Mouse (Mus musculus) cortical plate, adult 2 months (tissue): ENCODE measurements around the gene Peli1. TPM values are rescaled to one million over a fixed set of nuclear protein-coding genes. Genes with fewer than 3 reads are reported as not detected.
"Not testable (repeated sequence)": the region's sequence is repeated elsewhere in the genome, so short reads cannot be mapped to it uniquely, and the experiment has no call there.

Experiments
- H3K27ac ChIP-seq: fragments of 200-500 bp; 2 replicates; pipeline ENCODE4 v1.5.1; 2012; ENCODE audit warnings: low read length, control low read depth, inconsistent platforms; ENCODE audit not compliant: insufficient read depth
- H3K4me1 ChIP-seq: fragments of 200-500 bp; 2 replicates; pipeline ENCODE4 v1.6.1; 2011; ENCODE audit warnings: low read length; ENCODE audit not compliant: control insufficient read depth, insufficient read depth
- H3K4me3 ChIP-seq: fragments of 200-500 bp; 2 replicates; pipeline ENCODE4 v1.5.1; 2011; ENCODE audit warnings: mild to moderate bottlenecking, low read length, control low read depth; ENCODE audit not compliant: insufficient read depth
- CTCF ChIP-seq: fragments of 200-500 bp; IDR thresholded peaks from 2 replicates; pipeline ENCODE4 v1.5.1; 2011; ENCODE audit warnings: mild to moderate bottlenecking, control low read depth, low read length; ENCODE audit not compliant: insufficient read depth; ENCODE audit errors: extremely low read depth
- POLR2A ChIP-seq: fragments of 200-500 bp; IDR thresholded peaks from 2 replicates; pipeline ENCODE4 v1.6.1; 2011; ENCODE audit warnings: mild to moderate bottlenecking, low read length, control low read depth; ENCODE audit not compliant: insufficient read depth; ENCODE audit errors: extremely low read depth
- polyA plus RNA-seq: library from polyadenylated mRNA; depleted of rRNA; stranded (reverse); fragments of >200 nt; gene quantifications from 2 replicates; pipeline ENCODE4 v1.2.3, GENCODE M21; 2012

Peli1 gene
- polyA plus RNA-seq, 1 experiment = 27.6 TPM

- Histone ChIP-seq H3K4me1 (peaks cover 6% of the 10 kb centered on the region), H3K4me3 (no peak overlapping the region), H3K27ac (no peak overlapping the region)
- TF ChIP-seq POLR2A (no peak), CTCF (no peak)
Measured at GRCm38 (mm10) chr11:21166495-21167096, 75.5 kb downstream of the Peli1 start.

DNA sequence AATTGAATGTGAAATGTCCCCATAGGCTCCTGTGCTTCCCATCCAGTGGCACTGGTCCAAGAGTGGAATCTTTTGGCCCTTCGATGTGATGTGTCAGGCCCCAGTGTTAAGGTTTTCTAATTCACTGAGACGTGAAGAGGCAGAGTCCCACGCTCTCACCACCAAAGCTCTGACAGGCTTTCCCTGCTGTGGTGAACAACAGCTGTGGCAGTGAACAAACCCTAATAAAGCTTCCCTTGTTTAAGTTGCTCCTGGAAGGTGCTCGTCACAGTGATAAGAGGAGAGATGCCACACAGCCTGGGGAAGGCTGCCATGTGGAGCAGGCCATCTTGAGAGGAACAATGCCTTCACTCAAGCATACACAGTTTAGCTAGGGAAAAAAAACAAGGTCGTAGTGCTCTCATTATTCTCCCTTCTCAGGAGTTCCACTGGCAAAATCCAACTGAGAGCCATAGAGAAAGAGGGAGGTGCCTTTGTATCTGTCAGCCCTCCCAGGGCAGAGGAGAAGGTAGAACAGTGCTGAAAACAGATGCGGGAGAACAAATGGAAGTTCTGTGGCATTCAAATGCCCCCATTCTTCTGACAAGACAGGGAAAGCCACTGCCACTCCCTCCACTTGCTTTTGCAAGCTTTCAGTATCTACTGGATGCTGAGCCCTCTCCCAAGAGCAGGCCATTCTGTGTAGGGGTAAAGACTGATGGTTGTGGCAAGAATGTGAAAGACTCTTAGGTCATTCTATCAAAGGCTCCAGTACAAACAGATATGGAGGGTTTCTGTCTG, 77.9 kb downstream of the Peli1 start:
- Histone ChIP-seq H3K4me3 (no peak overlapping the region), H3K27ac (no peak overlapping the region), H3K4me1 (no peaks in the 10 kb centered on the region)
- TF ChIP-seq CTCF = no peak
- no peak for TF ChIP-seq POLR2A

DNA sequence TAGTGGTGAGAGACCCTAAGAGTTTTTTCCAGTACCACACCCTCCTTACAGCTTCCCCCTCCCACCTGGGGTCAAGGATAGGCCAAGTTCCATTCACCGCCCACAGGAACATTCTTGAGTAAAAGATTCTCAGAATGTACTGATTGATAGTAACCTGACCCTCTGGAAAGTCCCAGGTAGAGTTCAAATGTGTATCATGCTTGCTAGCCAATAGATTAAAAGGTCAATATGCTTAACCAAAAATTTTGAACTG, 78.4 kb downstream of the Peli1 start:
- not testable (repeated sequence) for H3K27ac ChIP-seq, H3K4me1 ChIP-seq, H3K4me3 ChIP-seq

- H3K4me3 ChIP-seq = no peak overlapping the region
- no peak overlapping the region for H3K27ac ChIP-seq
- no peaks in the 10 kb centered on the region for H3K4me1 ChIP-seq
- TF ChIP-seq CTCF = no peak
- no peak for TF ChIP-seq POLR2A
Measured at GRCm38 (mm10) chr11:21172281-21172680, 81.2 kb downstream of the Peli1 start.

DNA sequence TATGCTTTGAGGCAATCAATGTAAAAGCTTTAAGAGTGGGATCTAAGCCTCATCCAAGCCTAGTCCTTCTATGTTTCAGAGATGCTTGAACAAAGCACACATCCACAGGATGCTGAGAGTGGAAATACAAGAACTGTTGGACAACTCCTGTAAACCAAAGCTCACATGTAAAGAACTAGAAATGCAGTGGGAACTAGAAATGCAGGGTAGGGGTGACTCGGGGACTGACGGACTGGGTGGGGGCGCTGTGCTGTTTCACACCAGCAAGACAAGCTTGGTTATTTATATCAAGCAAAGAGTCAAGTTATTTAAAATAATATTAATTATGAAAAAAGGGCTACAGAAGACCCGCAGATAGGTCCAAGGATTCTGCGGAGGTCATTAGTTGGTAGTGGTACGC, 82.8 kb downstream of the Peli1 start:
- Histone ChIP-seq H3K4me1 (no peaks in the 10 kb centered on the region; the same call in 1 of the 2 replicates), H3K4me3 (no peak overlapping the region), H3K27ac (no peak overlapping the region)
- TF ChIP-seq POLR2A = no peak
- no peak for TF ChIP-seq CTCF

- no peak overlapping the region for H3K27ac ChIP-seq
- H3K4me3 ChIP-seq = no peak overlapping the region
- H3K4me1 ChIP-seq = no peaks in the 10 kb centered on the region; the same call in 1 of the 2 replicates
- no peak for TF ChIP-seq CTCF
- no peak for TF ChIP-seq POLR2A
Measured at GRCm38 (mm10) chr11:21174396-21174795, 83.3 kb downstream of the Peli1 start.

GRCm38 (mm10) chr11:21175063-21175462, 84.0 kb downstream of the Peli1 start:
- no peak overlapping the region for H3K4me3 ChIP-seq
- H3K27ac ChIP-seq = no peak overlapping the region
- H3K4me1 ChIP-seq = no peaks in the 10 kb centered on the region; the same call in 1 of the 2 replicates
- TF ChIP-seq CTCF (no peak), POLR2A (no peak)

- Histone ChIP-seq H3K27ac (no peak overlapping the region), H3K4me3 (no peak overlapping the region), H3K4me1 (no peaks in the 10 kb centered on the region; the same call in 1 of the 2 replicates)
- TF ChIP-seq CTCF = no peak
Measured at GRCm38 (mm10) chr11:21176491-21176890, 85.4 kb downstream of the Peli1 start.

- TF ChIP-seq CTCF (peak; percentile 78), POLR2A (no peak)
- Histone ChIP-seq H3K4me1 (no peaks in the 10 kb centered on the region; the same call in 1 of the 2 replicates), H3K4me3 (no peak overlapping the region), H3K27ac (no peak overlapping the region)
Measured at GRCm38 (mm10) chr11:21178343-21178742, 87.3 kb downstream of the Peli1 start.

DNA sequence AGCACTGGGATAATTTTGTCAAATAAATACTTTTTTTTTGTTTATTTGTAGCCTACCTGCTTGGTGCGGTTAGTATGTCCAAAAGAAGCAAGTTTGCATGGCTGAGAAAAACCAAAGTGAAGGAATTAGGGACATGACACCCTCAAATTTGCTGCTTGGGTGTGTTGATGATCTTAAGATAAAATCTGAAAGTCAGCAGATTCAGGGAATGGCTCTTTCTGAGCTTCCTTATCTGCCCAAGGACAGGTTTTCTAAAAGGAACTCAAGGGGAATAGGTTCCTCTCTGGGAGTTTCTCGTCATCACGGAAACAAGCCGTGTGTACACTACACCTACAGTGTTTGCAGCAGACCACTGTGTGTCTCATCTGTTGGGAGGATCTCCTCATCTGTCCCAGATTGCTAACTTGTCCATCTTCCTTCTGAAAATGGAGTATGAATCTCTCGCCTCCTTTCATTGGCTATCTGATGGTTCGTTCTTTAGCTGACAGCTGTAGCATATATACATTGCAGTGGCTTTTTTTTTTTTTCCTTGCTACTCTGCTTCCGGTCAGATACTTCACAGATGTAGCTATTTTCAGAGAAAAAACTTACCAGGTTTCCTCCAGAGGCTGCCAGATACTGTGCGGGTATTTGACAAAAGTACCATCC, 88.0 kb downstream of the Peli1 start:
- no peaks in the 10 kb centered on the region; the same call in 1 of the 2 replicates for H3K4me1 ChIP-seq
- TF ChIP-seq CTCF = no peak
- no peak for TF ChIP-seq POLR2A
- H3K27ac ChIP-seq = no peak overlapping the region
- no peak overlapping the region for H3K4me3 ChIP-seq

- H3K4me3 ChIP-seq, H3K4me1 ChIP-seq, H3K27ac ChIP-seq: not testable (repeated sequence)
Measured at GRCm38 (mm10) chr11:21179873-21180272, 88.8 kb downstream of the Peli1 start.
